Mouse (Mus musculus): ENCODE data around the gene Tac4. TPM values are rescaled to one million over a fixed set of nuclear protein-coding genes. Genes with fewer than 3 reads are reported as not detected.
A peak's percentile ranks its signal among the peaks of the same experiment; 100 is the strongest.

The Tac4 gene
- not detected in 2 replicates for polyA plus RNA-seq (2015; fragmentation: Nextera tagmentation; extraction: Ambion mirVana)

GRCm38 (mm10) chr11:95261178-95261751 lies at the start of gene Tac4:
TSS of gene Tac4 (plus strand) at chr11:95261529.
- ATAC-seq (ENCODE audit: insufficient read depth): no peak
- H3K4me1 ChIP-seq (replicated peaks): peaks cover 31% of the 10 kb centered on the region
- H3K4me3 ChIP-seq (replicated peaks): no peak within 1 kb of the TSS
- H3K9me3 ChIP-seq (replicated peaks): no peaks in the 10 kb centered on the region
- H3K9ac ChIP-seq: no peak within 1 kb of the TSS
- WGBS (ENCODE audit: insufficient replicate concordance): 19% methylated on average over 5 of the region's 5 CpGs
- H3K27me3 ChIP-seq: peaks cover 58% of the 10 kb centered on the region
- H3K27ac ChIP-seq (replicated peaks): no peak within 1 kb of the TSS
- H3K4me2 ChIP-seq: 0 out of 2 replicates have a peak within 1 kb of the TSS, but pooled peaks have one; percentile 94
- peaks cover 12% of the 10 kb centered on the region; the same call in 1 of the 2 replicates for H3K36me3 ChIP-seq (replicated peaks)

- H3K9ac ChIP-seq: no peak overlapping the region
- no peaks in the 10 kb centered on the region for H3K9me3 ChIP-seq (replicated peaks)
- H3K27me3 ChIP-seq: peaks cover 49% of the 10 kb centered on the region
- no peaks in the 10 kb centered on the region for H3K4me1 ChIP-seq (replicated peaks)
- 32% methylated on average over 6 of the region's 6 CpGs for WGBS (ENCODE audit: insufficient replicate concordance)
- H3K36me3 ChIP-seq (replicated peaks): no peaks in the 10 kb centered on the region
- no peak for ATAC-seq (ENCODE audit: insufficient read depth)
- H3K4me2 ChIP-seq: no peak overlapping the region
- H3K27ac ChIP-seq (replicated peaks): no peak overlapping the region
- H3K4me3 ChIP-seq (replicated peaks): no peak overlapping the region
Measured at GRCm38 (mm10) chr11:95213607-95214006, 47.7 kb upstream of the Tac4 start.

- WGBS (ENCODE audit: insufficient replicate concordance): 29% methylated on average over 5 of the region's 5 CpGs
- no peak for ATAC-seq (ENCODE audit: insufficient read depth)
Measured at GRCm38 (mm10) chr11:95214305-95214704, 47.0 kb upstream of the Tac4 start.

GRCm38 (mm10) chr11:95216193-95216592 lies 45.1 kb upstream of the Tac4 start:
- no peak for ATAC-seq (ENCODE audit: insufficient read depth)
- Histone ChIP-seq H3K36me3 (replicated peaks) (no peaks in the 10 kb centered on the region), H3K4me2 (no peak overlapping the region), H3K4me3 (replicated peaks) (no peak overlapping the region), H3K27ac (replicated peaks) (no peak overlapping the region), H3K9me3 (replicated peaks) (no peaks in the 10 kb centered on the region), H3K9ac (no peak overlapping the region), H3K27me3 (peaks cover 56% of the 10 kb centered on the region), H3K4me1 (replicated peaks) (no peaks in the 10 kb centered on the region)
- WGBS (ENCODE audit: insufficient replicate concordance): 39% methylated on average over 3 of the region's 3 CpGs

More at GRCm38 (mm10) chr11:95214305-95214704, 47.0 kb upstream of the Tac4 start:
- Histone ChIP-seq H3K27ac (replicated peaks) (no peak overlapping the region), H3K9me3 (replicated peaks) (no peaks in the 10 kb centered on the region), H3K27me3 (peaks cover 50% of the 10 kb centered on the region), H3K9ac (no peak overlapping the region), H3K4me1 (replicated peaks) (no peaks in the 10 kb centered on the region), H3K4me2 (no peak overlapping the region), H3K36me3 (replicated peaks) (no peaks in the 10 kb centered on the region), H3K4me3 (replicated peaks) (no peak overlapping the region)

- Histone ChIP-seq H3K27me3 (peaks cover 71% of the 10 kb centered on the region), H3K27ac (replicated peaks) (no peak overlapping the region), H3K36me3 (replicated peaks) (no peaks in the 10 kb centered on the region), H3K9ac (no peak overlapping the region), H3K4me1 (replicated peaks) (peaks cover 10% of the 10 kb centered on the region), H3K9me3 (replicated peaks) (no peaks in the 10 kb centered on the region), H3K4me3 (replicated peaks) (no peak overlapping the region), H3K4me2 (no peak overlapping the region)
- ATAC-seq (ENCODE audit: insufficient read depth): no peak
- WGBS (ENCODE audit: insufficient replicate concordance): 55% methylated on average over 8 of the region's 8 CpGs
Measured at GRCm38 (mm10) chr11:95219111-95219510, 42.2 kb upstream of the Tac4 start.

GRCm38 (mm10) chr11:95223473-95223872 lies 37.9 kb upstream of the Tac4 start:
- 2% methylated on average over 31 of the region's 31 CpGs for WGBS (ENCODE audit: insufficient replicate concordance)
- peaks cover 10% of the 10 kb centered on the region for H3K4me1 ChIP-seq (replicated peaks)
- peaks cover 73% of the 10 kb centered on the region for H3K27me3 ChIP-seq
- H3K9me3 ChIP-seq (replicated peaks): no peaks in the 10 kb centered on the region
- peak overlapping the region; percentile 20 for H3K4me2 ChIP-seq
- ATAC-seq (ENCODE audit: insufficient read depth): no peak
- no peak overlapping the region; the same call in 1 of the 2 replicates for H3K4me3 ChIP-seq (replicated peaks)
- H3K9ac ChIP-seq: no peak overlapping the region
- H3K36me3 ChIP-seq (replicated peaks): no peaks in the 10 kb centered on the region
- H3K27ac ChIP-seq (replicated peaks): no peak overlapping the region

GRCm38 (mm10) chr11:95224124-95224893 lies 37.0 kb upstream of the Tac4 start:
- 25% methylated on average over 15 of the region's 15 CpGs for WGBS (ENCODE audit: insufficient replicate concordance)
- Histone ChIP-seq H3K36me3 (replicated peaks) (no peaks in the 10 kb centered on the region), H3K4me1 (replicated peaks) (peaks cover 10% of the 10 kb centered on the region), H3K27me3 (peaks cover 66% of the 10 kb centered on the region), H3K9me3 (replicated peaks) (no peaks in the 10 kb centered on the region), H3K27ac (replicated peaks) (no peak overlapping the region), H3K4me2 (no peak overlapping the region), H3K9ac (no peak overlapping the region), H3K4me3 (replicated peaks) (no peak overlapping the region)
- no peak for ATAC-seq (ENCODE audit: insufficient read depth)

GRCm38 (mm10) chr11:95225448-95225847 lies 35.9 kb upstream of the Tac4 start:
- Histone ChIP-seq H3K9me3 (replicated peaks) (no peaks in the 10 kb centered on the region), H3K4me2 (no peak overlapping the region), H3K4me3 (replicated peaks) (no peak overlapping the region), H3K27ac (replicated peaks) (no peak overlapping the region), H3K27me3 (peaks cover 60% of the 10 kb centered on the region), H3K4me1 (replicated peaks) (peaks cover 10% of the 10 kb centered on the region), H3K36me3 (replicated peaks) (no peaks in the 10 kb centered on the region), H3K9ac (no peak overlapping the region)
- no peak for ATAC-seq (ENCODE audit: insufficient read depth)
- WGBS (ENCODE audit: insufficient replicate concordance): 31% methylated on average over 7 of the region's 7 CpGs

GRCm38 (mm10) chr11:95227467-95227866 lies 33.9 kb upstream of the Tac4 start:
- WGBS (ENCODE audit: insufficient replicate concordance): 46% methylated on average over 5 of the region's 5 CpGs
- H3K9ac ChIP-seq: no peak overlapping the region
- no peak overlapping the region for H3K4me3 ChIP-seq (replicated peaks)
- no peak overlapping the region for H3K4me2 ChIP-seq
- no peaks in the 10 kb centered on the region for H3K9me3 ChIP-seq (replicated peaks)
- peaks cover 18% of the 10 kb centered on the region for H3K4me1 ChIP-seq (replicated peaks)
- no peak for ATAC-seq (ENCODE audit: insufficient read depth)
- no peak overlapping the region for H3K27ac ChIP-seq (replicated peaks)
- peaks cover 53% of the 10 kb centered on the region for H3K27me3 ChIP-seq
- H3K36me3 ChIP-seq (replicated peaks): no peaks in the 10 kb centered on the region

- no peak for ATAC-seq (ENCODE audit: insufficient read depth)
- Histone ChIP-seq H3K27ac (replicated peaks) (no peak overlapping the region), H3K36me3 (replicated peaks) (no peaks in the 10 kb centered on the region), H3K4me3 (replicated peaks) (no peak overlapping the region), H3K9ac (no peak overlapping the region), H3K4me1 (replicated peaks) (peaks cover 8% of the 10 kb centered on the region), H3K9me3 (replicated peaks) (no peaks in the 10 kb centered on the region), H3K27me3 (peaks cover 39% of the 10 kb centered on the region), H3K4me2 (peak overlapping the region; percentile 30)
- WGBS (ENCODE audit: insufficient replicate concordance): 12% methylated on average over 24 of the region's 24 CpGs
Measured at GRCm38 (mm10) chr11:95231688-95232328, 29.5 kb upstream of the Tac4 start.

GRCm38 (mm10) chr11:95232329-95232696 lies 29.0 kb upstream of the Tac4 start:
- no peak for ATAC-seq (ENCODE audit: insufficient read depth)
- Histone ChIP-seq H3K9me3 (replicated peaks) (no peaks in the 10 kb centered on the region), H3K4me3 (replicated peaks) (no peak overlapping the region), H3K36me3 (replicated peaks) (no peaks in the 10 kb centered on the region), H3K4me2 (0 out of 2 replicates have a peak overlapping the region, but pooled peaks have one; percentile 30), H3K4me1 (replicated peaks) (peaks cover 8% of the 10 kb centered on the region), H3K9ac (no peak overlapping the region), H3K27me3 (peaks cover 38% of the 10 kb centered on the region), H3K27ac (replicated peaks) (no peak overlapping the region)
- 11% methylated on average over 6 of the region's 6 CpGs for WGBS (ENCODE audit: insufficient replicate concordance)

Measured in liver, embryonic 15.5 days (tissue).